Mouse (Mus musculus) liver, embryonic 15.5 days (tissue): ENCODE measurements around the gene Hhat. TPM values are rescaled to one million over a fixed set of nuclear protein-coding genes. Genes with fewer than 3 reads are reported as not detected.

ENCODE experiments used
- ATAC-seq: fragments of 200-750 bp; cut with Nextera tagmentation; 2 replicates; pipeline ENCODE4 v1.8.0; 2017; ENCODE audit warnings: moderate number of reproducible peaks, mild to moderate bottlenecking, moderate library complexity; ENCODE audit not compliant: insufficient read depth
- H3K27ac ChIP-seq: fragments of 300-500 bp; sonication (generic); replicated peaks from 2 replicates; pipeline ENCODE4 v1.5.1; 2015; ENCODE audit warnings: mild to moderate bottlenecking, inconsistent platforms
- H3K27me3 ChIP-seq: fragments of 300-500 bp; sonication (generic); 2 replicates; pipeline ENCODE4 v1.6.1; 2015; ENCODE audit warnings: mild to moderate bottlenecking, inconsistent platforms
- H3K36me3 ChIP-seq: fragments of 300-500 bp; sonication (generic); replicated peaks from 2 replicates; pipeline ENCODE4 v1.6.1; 2015; ENCODE audit warnings: moderate library complexity, mild to moderate bottlenecking, inconsistent platforms
- H3K4me1 ChIP-seq: fragments of 300-500 bp; sonication (generic); replicated peaks from 2 replicates; pipeline ENCODE4 v1.6.1; 2015; ENCODE audit warnings: inconsistent platforms
- H3K4me2 ChIP-seq: fragments of 300-500 bp; sonication (generic); 2 replicates; pipeline ENCODE4 v1.6.1; 2015; ENCODE audit warnings: moderate library complexity, mild to moderate bottlenecking, inconsistent platforms
- H3K4me3 ChIP-seq: fragments of 300-500 bp; sonication (generic); replicated peaks from 2 replicates; pipeline ENCODE4 v1.5.1; 2015; ENCODE audit warnings: mild to moderate bottlenecking, inconsistent platforms
- H3K9ac ChIP-seq: fragments of 300-500 bp; sonication (generic); 2 replicates; pipeline ENCODE4 v1.6.1; 2015; ENCODE audit warnings: moderate library complexity, mild to moderate bottlenecking, inconsistent platforms
- H3K9me3 ChIP-seq: fragments of 300-500 bp; sonication (generic); replicated peaks from 2 replicates; pipeline ENCODE4 v1.6.1; 2016; ENCODE audit warnings: inconsistent platforms
- WGBS: fragments of 180-500 bp; shearing (Covaris S2); methylation state at CpG from one replicate; pipeline ENCODE4 v1.1.7; 2015; ENCODE audit warnings: mixed read lengths; ENCODE audit not compliant: insufficient replicate concordance; 5-methylcytosine and 5-hydroxymethylcytosine counted together
- polyA plus RNA-seq: library from polyadenylated mRNA; unstranded; fragments of >200 nt; fragmentation: Nextera tagmentation; extraction: Ambion mirVana; gene quantifications from 2 replicates; pipeline ENCODE4 v1.2.1, GENCODE M21; 2015

Hhat gene
- polyA plus RNA-seq, 1 experiment from 2014 or later, result 1.1 TPM

GRCm38 (mm10) chr1:192798212-192799164 lies 27.5 kb upstream of the Hhat start:
- Histone ChIP-seq H3K27me3 (no peaks in the 10 kb centered on the region), H3K36me3 (no peaks in the 10 kb centered on the region), H3K9ac (no peak overlapping the region), H3K27ac (no peak overlapping the region), H3K4me1 (peaks cover 24% of the 10 kb centered on the region; the same call in 1 of the 2 replicates), H3K4me3 (no peak overlapping the region), H3K4me2 (no peak overlapping the region), H3K9me3 (no peaks in the 10 kb centered on the region)
- 72% methylated on average over 16 of the region's 16 CpGs for WGBS
- no peak for ATAC-seq

GRCm38 (mm10) chr1:192797011-192797274 lies 25.9 kb upstream of the Hhat start:
- no peak overlapping the region for H3K9ac ChIP-seq
- no peaks in the 10 kb centered on the region for H3K36me3 ChIP-seq
- H3K4me3 ChIP-seq, result no peak overlapping the region
- H3K4me1 ChIP-seq, result peaks cover 26% of the 10 kb centered on the region; the same call in 1 of the 2 replicates
- no peaks in the 10 kb centered on the region for H3K9me3 ChIP-seq
- H3K27me3 ChIP-seq, result no peaks in the 10 kb centered on the region
- no peak for ATAC-seq
- WGBS, result 68% methylated on average over 3 of the region's 3 CpGs
- H3K4me2 ChIP-seq, result no peak overlapping the region
- no peak overlapping the region for H3K27ac ChIP-seq

DNA sequence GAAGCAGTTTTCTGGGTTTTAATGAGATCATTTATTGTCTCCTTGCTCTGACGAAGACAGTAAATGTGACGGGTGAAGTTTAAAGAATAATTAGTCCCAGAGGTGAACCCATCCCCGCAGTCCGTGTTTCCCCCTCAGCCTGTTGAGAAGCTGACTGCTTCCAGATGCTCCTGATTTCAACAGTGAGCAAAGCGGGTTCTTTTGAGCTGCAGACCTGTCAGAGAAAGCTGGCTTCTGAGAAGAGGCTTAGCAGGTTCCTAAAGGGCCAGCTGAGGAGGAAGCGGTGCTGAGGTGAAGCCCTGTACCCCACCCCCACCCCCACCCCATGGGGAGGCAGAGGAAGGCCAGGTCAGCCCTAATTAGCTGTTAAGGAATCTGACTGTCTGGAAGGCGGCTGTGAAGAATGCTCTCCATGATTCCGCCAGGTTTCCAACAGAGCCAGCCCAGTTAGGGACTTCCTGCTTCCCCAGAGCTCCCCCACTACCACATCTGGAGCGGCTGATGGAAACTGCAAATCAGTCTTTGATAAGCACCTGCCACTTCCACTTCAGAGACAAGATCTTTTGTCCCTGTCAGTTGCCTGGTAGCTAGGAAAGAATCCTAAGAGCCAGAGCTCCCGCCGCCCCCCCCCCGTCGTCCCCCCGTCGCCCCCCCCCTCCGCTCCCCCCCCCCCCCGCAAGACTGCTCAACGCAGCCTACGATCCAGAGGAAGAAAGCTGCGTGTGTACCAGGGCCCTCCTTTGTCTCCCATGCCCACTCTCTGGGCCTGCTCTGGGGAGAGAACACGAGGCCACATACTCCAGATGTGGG lies 25.4 kb upstream of the Hhat start:
- H3K4me3 ChIP-seq, result no peak overlapping the region
- no peak overlapping the region for H3K27ac ChIP-seq
- no peaks in the 10 kb centered on the region for H3K36me3 ChIP-seq
- H3K4me1 ChIP-seq, result peaks cover 28% of the 10 kb centered on the region; the same call in 1 of the 2 replicates
- H3K4me2 ChIP-seq, result no peak overlapping the region
- no peak overlapping the region for H3K9ac ChIP-seq
- ATAC-seq, result no peak
- no peaks in the 10 kb centered on the region for H3K9me3 ChIP-seq
- 27% methylated on average over 10 of the region's 21 CpGs for WGBS
- H3K27me3 ChIP-seq, result no peaks in the 10 kb centered on the region

GRCm38 (mm10) chr1:192794957-192795745 lies 24.1 kb upstream of the Hhat start:
- no peak overlapping the region for H3K27ac ChIP-seq
- H3K27me3 ChIP-seq, result no peaks in the 10 kb centered on the region
- H3K4me3 ChIP-seq, result no peak overlapping the region
- H3K9me3 ChIP-seq, result no peaks in the 10 kb centered on the region
- H3K4me2 ChIP-seq, result no peak overlapping the region
- WGBS, result 56% methylated on average over 9 of the region's 9 CpGs
- ATAC-seq, result peak; percentile 59
- peaks cover 22% of the 10 kb centered on the region; the same call in 1 of the 2 replicates for H3K4me1 ChIP-seq
- no peaks in the 10 kb centered on the region for H3K36me3 ChIP-seq
- no peak overlapping the region for H3K9ac ChIP-seq

GRCm38 (mm10) chr1:192791897-192792361 lies 20.9 kb upstream of the Hhat start:
- Histone ChIP-seq H3K4me1 (peaks cover 12% of the 10 kb centered on the region; the same call in 1 of the 2 replicates), H3K4me2 (no peak overlapping the region), H3K9ac (no peak overlapping the region), H3K9me3 (no peaks in the 10 kb centered on the region), H3K36me3 (no peaks in the 10 kb centered on the region), H3K4me3 (no peak overlapping the region), H3K27ac (no peak overlapping the region), H3K27me3 (no peaks in the 10 kb centered on the region)
- 16% methylated on average over 7 of the region's 7 CpGs for WGBS
- no peak for ATAC-seq

DNA sequence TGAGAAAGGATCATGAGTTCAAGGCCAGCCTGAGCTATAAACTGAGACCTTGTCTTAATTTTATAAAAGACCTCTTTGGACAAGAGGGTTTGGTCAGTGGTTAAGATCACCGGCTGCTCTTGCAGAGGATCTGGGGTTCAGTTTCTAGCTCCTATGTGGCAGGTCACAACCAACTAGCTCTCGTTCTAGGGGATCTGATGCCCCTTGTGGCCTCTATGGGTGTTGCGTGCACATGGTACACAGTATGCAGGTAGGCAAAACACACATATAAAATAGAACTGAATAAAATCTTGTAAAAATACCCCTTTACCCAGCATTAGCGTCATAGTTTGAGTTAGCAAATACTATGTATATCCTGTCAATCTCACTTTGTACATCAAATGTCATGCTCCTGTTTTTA lies 19.4 kb upstream of the Hhat start:
- WGBS, result 61% methylated on average over 4 of the region's 4 CpGs
- Histone ChIP-seq H3K36me3 (no peaks in the 10 kb centered on the region), H3K4me1 (peaks cover 4% of the 10 kb centered on the region; the same call in 1 of the 2 replicates), H3K27ac (no peak overlapping the region), H3K4me3 (no peak overlapping the region), H3K9ac (no peak overlapping the region), H3K9me3 (no peaks in the 10 kb centered on the region), H3K4me2 (no peak overlapping the region), H3K27me3 (no peaks in the 10 kb centered on the region)
- ATAC-seq, result no peak

- Histone ChIP-seq H3K36me3 (no peaks in the 10 kb centered on the region), H3K9me3 (no peaks in the 10 kb centered on the region), H3K4me3 (no peak overlapping the region), H3K9ac (no peak overlapping the region), H3K27me3 (no peaks in the 10 kb centered on the region), H3K4me2 (no peak overlapping the region), H3K27ac (no peak overlapping the region), H3K4me1 (peaks cover 4% of the 10 kb centered on the region; the same call in 1 of the 2 replicates)
- ATAC-seq, result no peak
- 76% methylated on average over 11 of the region's 11 CpGs for WGBS
Observed at GRCm38 (mm10) chr1:192789828-192790227, 18.8 kb upstream of the Hhat start.

- no peaks in the 10 kb centered on the region for H3K27me3 ChIP-seq
- no peak overlapping the region for H3K4me3 ChIP-seq
- no peak overlapping the region for H3K9ac ChIP-seq
- ATAC-seq, result no peak
- no peaks in the 10 kb centered on the region for H3K36me3 ChIP-seq
- 68% methylated on average over 10 of the region's 10 CpGs for WGBS
- no peaks in the 10 kb centered on the region for H3K9me3 ChIP-seq
- H3K4me1 ChIP-seq, result peaks cover 4% of the 10 kb centered on the region; the same call in 1 of the 2 replicates
- H3K4me2 ChIP-seq, result no peak overlapping the region
- no peak overlapping the region for H3K27ac ChIP-seq
Observed at GRCm38 (mm10) chr1:192789111-192789522, 18.1 kb upstream of the Hhat start.

GRCm38 (mm10) chr1:192786194-192786593 lies 15.2 kb upstream of the Hhat start:
- H3K36me3 ChIP-seq, result no peaks in the 10 kb centered on the region
- H3K27ac ChIP-seq, result no peak overlapping the region
- WGBS, result 30% methylated on average over 1 of the region's 1 CpGs
- H3K27me3 ChIP-seq, result no peaks in the 10 kb centered on the region
- H3K9me3 ChIP-seq, result no peaks in the 10 kb centered on the region
- no peak for ATAC-seq
- H3K4me3 ChIP-seq, result no peak overlapping the region
- H3K4me1 ChIP-seq, result no peaks in the 10 kb centered on the region
- H3K4me2 ChIP-seq, result no peak overlapping the region
- no peak overlapping the region for H3K9ac ChIP-seq

DNA sequence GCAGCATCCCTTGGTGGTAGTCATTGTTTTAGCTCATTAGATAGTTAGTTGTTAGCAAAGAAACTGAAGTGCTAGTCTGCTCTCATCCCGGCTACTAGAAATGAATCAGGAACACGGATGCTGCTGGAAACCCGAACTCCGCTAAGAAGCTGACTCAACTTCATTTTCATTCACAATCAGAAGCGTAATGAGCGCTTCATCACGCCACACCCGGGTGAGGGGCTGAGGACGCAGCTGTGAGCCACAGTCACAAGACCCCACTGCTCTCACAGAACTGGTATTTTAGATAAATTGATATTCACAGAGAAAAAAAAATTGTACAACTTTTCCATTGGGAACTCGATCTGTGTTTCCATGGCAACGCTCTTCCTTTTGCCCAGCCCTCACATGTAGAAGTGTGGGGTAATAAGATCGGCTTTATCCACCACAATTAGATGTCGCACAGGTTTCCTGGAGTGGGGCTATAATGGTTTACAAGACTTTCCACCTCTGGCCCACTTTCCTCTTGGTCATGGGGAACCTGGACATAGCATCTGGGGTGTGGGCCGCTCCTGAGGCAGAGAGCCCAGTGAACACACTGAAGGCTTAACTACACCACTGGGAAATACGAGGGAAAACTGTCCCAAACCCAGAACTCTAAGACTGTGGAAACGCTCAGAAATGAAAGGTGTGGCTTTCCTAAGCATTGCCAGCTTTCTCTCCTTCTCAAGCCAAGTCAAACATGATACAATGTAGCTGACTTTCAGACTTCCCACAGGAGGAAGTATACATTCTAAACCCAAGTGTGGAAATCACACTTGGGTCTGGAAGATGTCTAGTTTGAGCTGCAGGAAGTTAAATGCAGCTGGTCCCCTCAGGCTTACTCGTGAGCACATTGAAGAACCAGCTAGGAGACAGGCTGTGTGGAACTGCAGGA lies 14.3 kb upstream of the Hhat start:
- H3K4me2 ChIP-seq, result no peak overlapping the region
- H3K9ac ChIP-seq, result no peak overlapping the region
- H3K4me1 ChIP-seq, result no peaks in the 10 kb centered on the region
- no peaks in the 10 kb centered on the region for H3K9me3 ChIP-seq
- 66% methylated on average over 17 of the region's 17 CpGs for WGBS
- no peaks in the 10 kb centered on the region for H3K36me3 ChIP-seq
- no peak for ATAC-seq
- H3K4me3 ChIP-seq, result no peak overlapping the region
- no peak overlapping the region for H3K27ac ChIP-seq
- no peaks in the 10 kb centered on the region for H3K27me3 ChIP-seq
